Mouse (Mus musculus) embryonic facial prominence, embryonic 11.5 days (tissue): ENCODE measurements around the gene Ssh2. TPM values are rescaled to one million over a fixed set of nuclear protein-coding genes. Genes with fewer than 3 reads are reported as not detected.
A peak's percentile ranks its signal among the peaks of the same experiment; 100 is the strongest.

ENCODE experiments used
- ATAC-seq: fragments of 200-750 bp; cut with Nextera tagmentation; replicated peaks from 2 replicates; pipeline ENCODE4 v1.8.0; 2017; ENCODE audit warnings: low read depth; ENCODE audit not compliant: insufficient number of reproducible peaks, low FRiP score, low TSS enrichment
- DNase-seq: peaks from one replicate; pipeline ENCODE4 v3.0.0-alpha.2; 2015; ENCODE audit warnings: low spot score
- H3K27ac ChIP-seq: fragments of 300-500 bp; sonication (generic); replicated peaks from 2 replicates; pipeline ENCODE4 v1.5.1; 2014; ENCODE audit warnings: mild to moderate bottlenecking, low read depth, low read length, control low read depth
- H3K27me3 ChIP-seq: fragments of 300-500 bp; sonication (generic); 2 replicates; pipeline ENCODE4 v1.6.1; 2014; ENCODE audit warnings: mild to moderate bottlenecking, low read length, moderate library complexity, mixed read lengths; ENCODE audit not compliant: control insufficient read depth, insufficient read depth
- H3K36me3 ChIP-seq: fragments of 300-500 bp; sonication (generic); replicated peaks from 2 replicates; pipeline ENCODE4 v1.6.1; 2014; ENCODE audit warnings: low read depth, mild to moderate bottlenecking, low read length, moderate library complexity, mixed read lengths; ENCODE audit not compliant: control insufficient read depth, insufficient read depth
- H3K4me1 ChIP-seq: fragments of 300-500 bp; sonication (generic); 2 replicates; pipeline ENCODE4 v1.6.1; 2014; ENCODE audit warnings: low read length, mixed read lengths; ENCODE audit not compliant: control insufficient read depth, insufficient read depth
- H3K4me2 ChIP-seq: fragments of 300-500 bp; sonication (generic); 2 replicates; pipeline ENCODE4 v1.6.1; 2014; ENCODE audit warnings: low read depth, mild to moderate bottlenecking, control low read depth, low read length, moderate library complexity
- H3K4me3 ChIP-seq: fragments of 300-500 bp; sonication (generic); 2 replicates; pipeline ENCODE4 v1.5.1; 2014; ENCODE audit warnings: low read depth, low read length, control low read depth
- H3K9ac ChIP-seq: fragments of 300-500 bp; sonication (generic); replicated peaks from 2 replicates; pipeline ENCODE4 v1.6.1; 2014; ENCODE audit warnings: mild to moderate bottlenecking, control low read depth, low read length
- H3K9me3 ChIP-seq: fragments of 300-500 bp; sonication (generic); replicated peaks from 2 replicates; pipeline ENCODE4 v1.6.1; 2016; ENCODE audit warnings: mild to moderate bottlenecking, low read length, inconsistent platforms, mixed read lengths; ENCODE audit not compliant: control insufficient read depth
- WGBS: fragments of 180-500 bp; shearing (Covaris S2); extraction: QIAGEN DNeasy Blood & Tissue Kit; methylation state at CpG from one replicate; pipeline ENCODE4 v1.1.7; 2014; 5-methylcytosine and 5-hydroxymethylcytosine counted together
- polyA plus RNA-seq: library from polyadenylated mRNA; unstranded; fragments of >200 nt; fragmentation: Nextera tagmentation; extraction: Ambion mirVana; gene quantifications from 2 replicates; pipeline ENCODE4 v1.2.1, GENCODE M21; 2014

The Ssh2 gene
- polyA plus RNA-seq, 1 experiment from 2014 or later = 10.0 TPM

GRCm38 (mm10) chr11:77476216-77476615 is 260.1 kb downstream of the Ssh2 start:
- no peak overlapping the region for H3K4me3 ChIP-seq
- peaks cover 8% of the 10 kb centered on the region for H3K36me3 ChIP-seq
- no peak for ATAC-seq
- H3K4me1 ChIP-seq = no peaks in the 10 kb centered on the region
- no peak overlapping the region for H3K4me2 ChIP-seq
- no peak overlapping the region for H3K27ac ChIP-seq
- no peaks in the 10 kb centered on the region for H3K9me3 ChIP-seq
- H3K27me3 ChIP-seq = no peaks in the 10 kb centered on the region
- 94% methylated on average over 14 of the region's 14 CpGs for WGBS
- no peak for DNase-seq
- H3K9ac ChIP-seq = no peak overlapping the region

GRCm38 (mm10) chr11:77476895-77477294 is 260.8 kb downstream of the Ssh2 start:
- Histone ChIP-seq H3K4me1 (no peaks in the 10 kb centered on the region), H3K4me3 (no peak overlapping the region), H3K9me3 (no peaks in the 10 kb centered on the region), H3K27ac (no peak overlapping the region), H3K9ac (no peak overlapping the region), H3K4me2 (no peak overlapping the region), H3K36me3 (peaks cover 8% of the 10 kb centered on the region), H3K27me3 (no peaks in the 10 kb centered on the region)
- WGBS = 97% methylated on average over 6 of the region's 6 CpGs
- no peak for DNase-seq
- ATAC-seq = no peak

- DNase-seq (no peak), ATAC-seq (no peak)
- H3K4me2 ChIP-seq = no peak overlapping the region
- no peaks in the 10 kb centered on the region for H3K27me3 ChIP-seq
- H3K9ac ChIP-seq = no peak overlapping the region
- H3K36me3 ChIP-seq = no peaks in the 10 kb centered on the region
- no peak overlapping the region for H3K27ac ChIP-seq
- H3K4me3 ChIP-seq = no peak overlapping the region
- no peaks in the 10 kb centered on the region for H3K4me1 ChIP-seq
- 65% methylated on average over 3 of the region's 3 CpGs for WGBS
- no peaks in the 10 kb centered on the region for H3K9me3 ChIP-seq
Measured at GRCm38 (mm10) chr11:77483043-77483442, 267.0 kb downstream of the Ssh2 start.

- no peak for DNase-seq
- H3K4me1 ChIP-seq = no peaks in the 10 kb centered on the region; the same call in 1 of the 2 replicates
- WGBS = 67% methylated on average over 11 of the region's 11 CpGs
Measured at GRCm38 (mm10) chr11:77483510-77484255, 267.6 kb downstream of the Ssh2 start.

GRCm38 (mm10) chr11:77485229-77485628 is 269.1 kb downstream of the Ssh2 start:
- DNase-seq (no peak), ATAC-seq (no peak)
- Histone ChIP-seq H3K9ac (no peak overlapping the region), H3K4me1 (no peaks in the 10 kb centered on the region; the same call in 1 of the 2 replicates), H3K27me3 (no peaks in the 10 kb centered on the region), H3K9me3 (no peaks in the 10 kb centered on the region), H3K4me3 (no peak overlapping the region), H3K36me3 (no peaks in the 10 kb centered on the region), H3K27ac (no peak overlapping the region), H3K4me2 (no peak overlapping the region)
- WGBS = 52% methylated on average over 6 of the region's 6 CpGs

More at GRCm38 (mm10) chr11:77483510-77484255, 267.6 kb downstream of the Ssh2 start:
- Histone ChIP-seq H3K4me3 (no peak overlapping the region), H3K27ac (no peak overlapping the region), H3K36me3 (no peaks in the 10 kb centered on the region), H3K27me3 (no peaks in the 10 kb centered on the region), H3K4me2 (no peak overlapping the region), H3K9me3 (no peaks in the 10 kb centered on the region), H3K9ac (no peak overlapping the region)
- ATAC-seq = no peak

GRCm38 (mm10) chr11:77486798-77487197 is 270.7 kb downstream of the Ssh2 start:
- Histone ChIP-seq H3K27ac (no peak overlapping the region), H3K9ac (no peak overlapping the region), H3K9me3 (no peaks in the 10 kb centered on the region), H3K4me3 (no peak overlapping the region), H3K4me1 (peaks cover 2% of the 10 kb centered on the region; the same call in 1 of the 2 replicates), H3K27me3 (no peaks in the 10 kb centered on the region), H3K36me3 (no peaks in the 10 kb centered on the region), H3K4me2 (no peak overlapping the region)
- 82% methylated on average over 5 of the region's 5 CpGs for WGBS
- DNase-seq = no peak
- ATAC-seq = no peak

- H3K4me3 ChIP-seq = peak overlapping the region; percentile 87
- ATAC-seq = no peak
- H3K4me1 ChIP-seq = peaks cover 3% of the 10 kb centered on the region; the same call in 1 of the 2 replicates
- DNase-seq = peak; percentile 58
- H3K36me3 ChIP-seq = no peaks in the 10 kb centered on the region
- H3K9me3 ChIP-seq = no peaks in the 10 kb centered on the region
- H3K4me2 ChIP-seq = peak overlapping the region; percentile 89
- peak overlapping the region; percentile 52 for H3K27ac ChIP-seq
- H3K27me3 ChIP-seq = no peaks in the 10 kb centered on the region
- WGBS = 3% methylated on average over 37 of the region's 55 CpGs
- peak overlapping the region; percentile 92 for H3K9ac ChIP-seq
Measured at GRCm38 (mm10) chr11:77488771-77489581, 272.9 kb downstream of the Ssh2 start.
